Mouse (Mus musculus) forebrain, embryonic 11.5 days (tissue): ENCODE results near the gene Rad17. TPM values are rescaled to one million over a fixed set of nuclear protein-coding genes. Genes with fewer than 3 reads are reported as not detected.
A peak's percentile ranks its signal among the peaks of the same experiment; 100 is the strongest.

ENCODE experiments used
- ATAC-seq: fragments of 200-750 bp; cut with Nextera tagmentation; replicated peaks from 2 replicates; pipeline ENCODE4 v1.8.0; 2017; ENCODE audit warnings: moderate TSS enrichment; ENCODE audit not compliant: low FRiP score
- DNase-seq: peaks from one replicate; pipeline ENCODE4 v3.0.0-alpha.2; 2017; ENCODE audit warnings: low spot score
- H3K27ac ChIP-seq: fragments of 300-500 bp; sonication (generic); 2 replicates; pipeline ENCODE4 v1.5.1; 2014; ENCODE audit warnings: low read depth, low read length
- H3K27me3 ChIP-seq: fragments of 300-500 bp; sonication (generic); 2 replicates; pipeline ENCODE4 v1.6.1; 2014; ENCODE audit warnings: mild to moderate bottlenecking, low read length, mixed read lengths; ENCODE audit not compliant: control insufficient read depth, insufficient read depth
- H3K36me3 ChIP-seq: fragments of 300-500 bp; sonication (generic); 2 replicates; pipeline ENCODE4 v1.6.1; 2014; ENCODE audit warnings: mild to moderate bottlenecking, low read length, moderate library complexity, mixed read lengths; ENCODE audit not compliant: control insufficient read depth, insufficient read depth
- H3K4me1 ChIP-seq: fragments of 300-500 bp; sonication (generic); replicated peaks from 2 replicates; pipeline ENCODE4 v1.6.1; 2014; ENCODE audit warnings: low read length, mixed read lengths; ENCODE audit not compliant: control insufficient read depth, insufficient read depth
- H3K4me2 ChIP-seq: fragments of 300-500 bp; sonication (generic); 2 replicates; pipeline ENCODE4 v1.6.1; 2014; ENCODE audit warnings: low read depth, mild to moderate bottlenecking, low read length, moderate library complexity, mixed read lengths; ENCODE audit not compliant: severe bottlenecking
- H3K4me3 ChIP-seq: fragments of 300-500 bp; sonication (generic); 2 replicates; pipeline ENCODE4 v1.5.1; 2014; ENCODE audit warnings: low read depth, low read length
- H3K9ac ChIP-seq: fragments of 300-500 bp; sonication (generic); 2 replicates; pipeline ENCODE4 v1.6.1; 2014; ENCODE audit warnings: low read length
- H3K9me3 ChIP-seq: fragments of 300-500 bp; sonication (generic); 2 replicates; pipeline ENCODE4 v1.6.1; 2016; ENCODE audit warnings: low read length, mixed read lengths; ENCODE audit not compliant: control insufficient read depth
- WGBS: fragments of 180-500 bp; shearing (Covaris S2); extraction: QIAGEN DNeasy Blood & Tissue Kit; methylation state at CpG from one replicate; pipeline ENCODE4 v1.1.7; 2014; 5-methylcytosine and 5-hydroxymethylcytosine counted together
- polyA plus RNA-seq: library from polyadenylated mRNA; unstranded; fragments of >200 nt; fragmentation: Nextera tagmentation; extraction: Ambion mirVana; gene quantifications from 2 replicates; pipeline ENCODE4 v1.2.1, GENCODE M21; 2014

The Rad17 gene
- polyA plus RNA-seq, 1 experiment from 2014 or later: 26.4 TPM

GRCm38 (mm10) chr13:100605845-100606244 is 45.0 kb downstream of the Rad17 start:
- no peaks in the 10 kb centered on the region for H3K36me3 ChIP-seq
- no peaks in the 10 kb centered on the region for H3K4me1 ChIP-seq
- H3K4me3 ChIP-seq: no peak overlapping the region
- H3K27ac ChIP-seq: no peak overlapping the region
- DNase-seq: no peak
- no peak overlapping the region for H3K9ac ChIP-seq
- 0 out of 2 replicates have a peak, but pooled peaks cover 2% of the 10 kb centered on the region for H3K9me3 ChIP-seq
- no peak overlapping the region for H3K4me2 ChIP-seq
- H3K27me3 ChIP-seq: no peaks in the 10 kb centered on the region
- 77% methylated on average over 1 of the region's 1 CpGs for WGBS
- ATAC-seq: no peak

GRCm38 (mm10) chr13:100603738-100604095 is 47.1 kb downstream of the Rad17 start:
- no peak overlapping the region for H3K27ac ChIP-seq
- H3K36me3 ChIP-seq: no peaks in the 10 kb centered on the region
- no peak overlapping the region for H3K4me3 ChIP-seq
- 0 out of 2 replicates have a peak, but pooled peaks cover 2% of the 10 kb centered on the region for H3K9me3 ChIP-seq
- no peaks in the 10 kb centered on the region for H3K4me1 ChIP-seq
- no peak for DNase-seq
- no peaks in the 10 kb centered on the region for H3K27me3 ChIP-seq
- H3K9ac ChIP-seq: no peak overlapping the region
- no peak for ATAC-seq
- 91% methylated on average over 11 of the region's 11 CpGs for WGBS
- no peak overlapping the region for H3K4me2 ChIP-seq

GRCm38 (mm10) chr13:100603031-100603737 is 47.7 kb downstream of the Rad17 start:
- ATAC-seq: no peak
- Histone ChIP-seq H3K9me3 (0 out of 2 replicates have a peak, but pooled peaks cover 2% of the 10 kb centered on the region), H3K4me3 (no peak overlapping the region), H3K9ac (no peak overlapping the region), H3K27me3 (no peaks in the 10 kb centered on the region), H3K4me2 (no peak overlapping the region), H3K27ac (no peak overlapping the region), H3K36me3 (no peaks in the 10 kb centered on the region), H3K4me1 (no peaks in the 10 kb centered on the region)
- WGBS: 90% methylated on average over 10 of the region's 10 CpGs
- no peak for DNase-seq

- Histone ChIP-seq H3K27ac (no peak overlapping the region), H3K4me3 (no peak overlapping the region), H3K9me3 (no peaks in the 10 kb centered on the region), H3K4me2 (no peak overlapping the region), H3K4me1 (no peaks in the 10 kb centered on the region), H3K27me3 (no peaks in the 10 kb centered on the region), H3K36me3 (no peaks in the 10 kb centered on the region), H3K9ac (no peak overlapping the region)
- WGBS: 67% methylated on average over 5 of the region's 5 CpGs
- no peak for DNase-seq
- no peak for ATAC-seq
These were observed 48.5 kb downstream of the Rad17 start for GRCm38 (mm10) chr13:100602239-100602902.

- Histone ChIP-seq H3K27ac (no peak overlapping the region), H3K4me1 (no peaks in the 10 kb centered on the region), H3K9ac (no peak overlapping the region), H3K4me3 (no peak overlapping the region), H3K4me2 (no peak overlapping the region), H3K36me3 (no peaks in the 10 kb centered on the region), H3K9me3 (no peaks in the 10 kb centered on the region), H3K27me3 (no peaks in the 10 kb centered on the region)
- ATAC-seq (no peak), DNase-seq (no peak)
- 79% methylated on average over 8 of the region's 8 CpGs for WGBS
These were observed 49.8 kb downstream of the Rad17 start for GRCm38 (mm10) chr13:100601034-100601433.

GRCm38 (mm10) chr13:100600317-100600716 is 50.5 kb downstream of the Rad17 start:
- Histone ChIP-seq H3K4me1 (no peaks in the 10 kb centered on the region), H3K27ac (no peak overlapping the region), H3K9me3 (no peaks in the 10 kb centered on the region), H3K36me3 (no peaks in the 10 kb centered on the region), H3K4me2 (no peak overlapping the region), H3K27me3 (no peaks in the 10 kb centered on the region), H3K9ac (no peak overlapping the region), H3K4me3 (no peak overlapping the region)
- no peak for DNase-seq
- no peak for ATAC-seq
- WGBS: 85% methylated on average over 12 of the region's 12 CpGs

- WGBS: 90% methylated on average over 9 of the region's 9 CpGs
These were observed 53.6 kb downstream of the Rad17 start for GRCm38 (mm10) chr13:100597284-100597683.

GRCm38 (mm10) chr13:100595552-100595885 is 55.3 kb downstream of the Rad17 start:
- Histone ChIP-seq H3K27me3 (no peaks in the 10 kb centered on the region), H3K27ac (no peak overlapping the region), H3K36me3 (no peaks in the 10 kb centered on the region), H3K9me3 (no peaks in the 10 kb centered on the region), H3K4me3 (no peak overlapping the region), H3K9ac (no peak overlapping the region), H3K4me2 (no peak overlapping the region), H3K4me1 (no peaks in the 10 kb centered on the region)
- peak; percentile 36 for DNase-seq
- ATAC-seq: no peak
- 94% methylated on average over 3 of the region's 3 CpGs for WGBS

More at GRCm38 (mm10) chr13:100597284-100597683, 53.6 kb downstream of the Rad17 start:
- no peaks in the 10 kb centered on the region for H3K36me3 ChIP-seq
- no peaks in the 10 kb centered on the region for H3K4me1 ChIP-seq
- H3K4me3 ChIP-seq: no peak overlapping the region
- no peak for ATAC-seq
- no peak for DNase-seq
- H3K9ac ChIP-seq: no peak overlapping the region
- H3K4me2 ChIP-seq: no peak overlapping the region
- H3K27ac ChIP-seq: no peak overlapping the region
- H3K27me3 ChIP-seq: no peaks in the 10 kb centered on the region
- H3K9me3 ChIP-seq: no peaks in the 10 kb centered on the region
